Mouse (Mus musculus): ENCODE results near the gene Rbms3.

The Rbms3 gene

DNA sequence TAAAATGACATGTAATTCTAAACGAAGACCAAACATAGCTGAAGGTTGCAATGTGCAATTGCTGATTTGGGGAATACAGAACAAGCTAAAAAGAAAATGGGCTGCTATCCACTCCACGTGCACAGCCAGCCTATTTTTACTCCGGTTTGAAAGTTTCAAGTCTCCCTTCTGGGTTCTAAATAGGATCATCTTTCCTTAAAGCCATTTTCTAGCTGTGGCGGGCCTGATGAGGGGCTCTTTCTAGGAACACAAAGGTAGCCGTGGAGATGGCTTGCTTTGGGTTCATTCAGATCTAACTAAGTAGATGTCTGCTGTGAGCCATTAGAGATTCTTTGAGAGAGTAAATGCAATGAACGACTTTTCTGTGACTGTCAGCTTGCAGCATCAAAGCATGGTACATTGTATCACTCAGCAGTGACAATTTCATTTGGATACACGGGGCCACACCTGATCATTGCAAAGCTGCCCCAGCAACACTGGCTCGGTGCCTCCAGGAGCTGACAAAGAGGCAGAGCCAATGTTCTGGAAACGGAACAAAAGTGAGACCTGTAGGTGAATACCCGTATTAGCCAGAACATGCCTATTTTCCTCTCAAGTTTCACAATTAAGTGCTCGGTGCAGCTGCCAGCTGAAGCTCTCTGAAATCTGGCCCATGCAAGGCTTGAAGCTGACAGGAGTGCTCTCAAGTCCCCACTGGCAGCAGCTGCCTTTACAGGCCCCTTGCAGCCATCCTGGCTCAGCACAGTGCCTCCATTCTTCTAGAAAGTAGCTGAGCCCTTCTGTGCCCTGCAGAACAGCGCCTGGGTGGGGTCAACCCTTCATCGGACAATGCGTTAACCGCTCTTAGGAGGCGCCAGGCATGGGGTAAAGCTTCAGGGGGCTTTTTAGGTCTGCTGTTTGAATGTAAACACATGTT is 822.3 kb downstream of the Rbms3 start:
- no peak for DNase-seq

DNA sequence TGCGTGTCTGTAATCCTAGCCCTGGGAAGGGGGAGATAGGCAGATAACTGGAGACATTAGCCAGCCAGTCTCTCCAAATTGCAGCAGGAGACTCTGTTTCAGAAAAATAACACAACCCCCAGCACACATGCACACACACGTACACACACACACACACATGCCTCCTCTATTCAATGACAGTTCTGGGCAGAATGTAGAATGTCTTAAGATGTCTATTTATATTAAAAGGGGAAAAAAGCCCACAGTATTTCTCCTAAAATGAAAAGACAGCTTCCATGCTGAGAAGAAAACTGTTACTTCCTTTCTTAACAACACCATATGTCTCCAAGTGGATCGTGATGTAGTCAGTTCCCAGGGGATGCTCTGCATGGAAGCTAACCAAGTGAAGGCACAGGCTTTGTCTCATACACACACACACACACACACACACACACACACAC is 826.4 kb downstream of the Rbms3 start:
- no peak for DNase-seq

DNA sequence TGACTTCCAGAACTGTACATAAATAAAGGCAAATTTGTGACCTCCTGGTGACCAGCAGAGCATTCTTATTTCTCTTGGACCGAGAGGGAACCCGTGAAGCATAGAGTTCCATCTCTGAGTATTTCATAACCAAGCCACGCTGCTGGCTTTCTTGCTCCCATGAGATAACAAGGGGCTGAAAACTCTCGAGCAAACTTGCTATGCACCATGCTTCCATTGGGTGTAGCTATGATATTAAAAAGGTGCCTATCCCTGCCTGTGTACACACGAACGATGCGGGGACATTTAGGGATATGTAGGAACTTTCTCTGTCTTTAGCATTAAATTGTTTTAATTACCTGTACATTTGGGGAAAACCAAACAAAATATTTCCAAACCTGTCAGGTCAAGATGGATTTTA is 827.1 kb downstream of the Rbms3 start:
- DNase-seq = no peak

DNA sequence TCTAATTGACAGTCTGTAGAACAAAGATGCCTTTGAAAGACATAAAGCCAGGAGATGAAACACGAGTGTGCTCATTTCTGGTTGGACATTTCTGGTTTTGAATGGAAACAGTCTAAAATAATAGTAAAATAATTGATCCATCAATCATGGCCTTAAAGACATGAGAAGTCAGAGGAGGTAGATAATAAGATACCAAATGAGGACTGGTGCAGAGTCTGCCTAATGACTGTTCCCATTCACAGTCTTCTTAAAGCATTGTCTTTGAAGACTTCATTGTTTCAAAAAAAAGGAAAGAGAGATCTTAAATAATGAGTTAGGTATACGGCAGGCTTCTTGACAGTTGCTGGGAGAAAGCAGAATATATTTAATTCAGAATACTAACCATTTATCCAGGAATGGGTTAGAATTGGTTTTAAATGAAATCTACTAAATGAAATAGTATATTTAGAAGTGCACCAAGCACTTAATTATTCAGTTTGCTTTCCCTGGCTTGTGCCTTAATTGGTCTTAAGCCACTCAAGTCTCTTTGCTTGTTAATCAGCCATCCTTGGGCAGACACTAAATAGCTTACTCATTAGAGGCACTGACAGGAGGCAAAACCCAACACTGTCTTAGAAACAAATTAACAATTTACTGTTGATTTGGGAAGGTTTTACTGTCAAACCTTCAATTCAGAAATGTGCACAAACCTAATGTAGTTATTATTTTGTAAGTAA is 834.3 kb downstream of the Rbms3 start:
- no peak for DNase-seq

DNA sequence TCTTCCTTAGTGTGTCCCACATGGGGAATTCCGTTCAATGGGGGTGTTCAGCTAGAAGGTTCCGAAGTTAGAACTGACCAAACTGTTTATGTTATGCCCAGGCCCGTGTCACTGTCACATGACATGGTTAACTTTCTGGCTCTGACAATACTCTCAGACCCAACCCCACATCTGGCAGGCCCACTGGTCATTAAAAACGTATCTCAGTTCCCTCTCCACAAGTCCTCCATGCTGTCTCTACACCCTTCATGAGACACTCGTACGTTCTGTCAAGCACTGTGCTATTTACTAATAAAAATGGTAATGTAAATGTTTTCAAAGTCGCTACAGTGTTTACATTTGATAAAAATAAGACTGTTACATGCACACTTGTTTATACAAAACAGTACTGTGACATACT is 837.9 kb downstream of the Rbms3 start:
- no peak for DNase-seq

DNA sequence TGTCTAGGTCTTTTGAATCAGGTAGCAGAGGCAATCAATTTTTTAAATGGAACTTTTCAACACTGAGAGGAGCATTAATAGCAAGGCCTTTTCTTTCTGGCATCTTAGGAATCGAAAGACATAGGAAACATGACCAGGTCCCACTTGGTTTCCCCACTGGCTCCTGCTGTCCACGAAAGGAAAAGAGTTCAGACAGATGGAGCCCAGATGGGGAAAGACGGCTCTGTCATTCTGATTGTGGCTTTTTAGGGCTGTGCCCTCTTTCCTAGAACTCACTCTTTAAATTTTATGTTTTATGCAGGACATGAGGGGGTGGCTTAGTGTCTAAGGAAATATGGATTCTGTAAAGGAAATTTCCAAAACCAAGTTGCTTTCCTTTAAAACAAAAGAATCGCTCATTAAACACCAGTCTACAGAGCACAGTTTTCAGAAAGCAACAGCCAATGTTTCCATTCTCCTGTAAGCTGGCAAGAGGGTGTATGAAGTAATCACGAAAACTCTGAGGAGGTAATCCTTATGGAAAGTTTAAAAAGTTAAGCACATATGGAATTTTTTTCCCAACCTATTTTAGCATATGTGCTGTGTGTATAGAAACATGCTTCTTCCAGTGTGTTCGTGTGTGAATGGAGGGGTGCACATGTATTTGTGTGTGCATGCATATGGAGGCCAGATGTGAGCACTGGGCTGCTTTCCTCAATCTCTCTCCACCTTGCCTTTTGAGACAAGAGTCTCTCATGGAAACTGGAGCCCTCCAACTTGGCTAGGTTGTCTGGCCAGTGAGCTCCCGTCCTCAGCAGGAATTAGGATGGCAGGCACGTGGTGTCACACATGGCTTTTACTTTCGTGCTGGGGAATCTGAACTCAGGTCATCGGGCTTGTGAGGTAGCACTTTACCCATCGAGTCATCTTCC is 843.3 kb downstream of the Rbms3 start:
- DNase-seq = no peak

DNA sequence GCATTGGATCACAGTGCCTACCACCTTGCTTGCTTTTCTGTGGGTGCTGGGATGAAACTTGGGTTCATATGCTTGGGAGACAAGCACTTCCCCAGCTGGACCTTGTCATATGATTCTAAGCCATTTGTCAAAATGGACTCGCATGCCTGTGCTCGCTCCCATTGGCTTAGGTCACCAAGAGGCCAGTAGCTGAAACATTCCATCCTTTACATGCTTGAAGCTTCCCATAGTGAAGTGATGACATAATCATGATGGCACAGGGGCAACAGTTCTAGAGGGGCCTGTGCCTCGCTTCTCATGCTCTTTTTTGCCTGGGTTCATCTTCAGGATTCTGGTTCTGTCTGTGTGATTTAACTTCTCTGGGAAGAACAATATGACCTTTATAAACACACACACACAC is 857.9 kb downstream of the Rbms3 start:
- no peak for DNase-seq

DNA sequence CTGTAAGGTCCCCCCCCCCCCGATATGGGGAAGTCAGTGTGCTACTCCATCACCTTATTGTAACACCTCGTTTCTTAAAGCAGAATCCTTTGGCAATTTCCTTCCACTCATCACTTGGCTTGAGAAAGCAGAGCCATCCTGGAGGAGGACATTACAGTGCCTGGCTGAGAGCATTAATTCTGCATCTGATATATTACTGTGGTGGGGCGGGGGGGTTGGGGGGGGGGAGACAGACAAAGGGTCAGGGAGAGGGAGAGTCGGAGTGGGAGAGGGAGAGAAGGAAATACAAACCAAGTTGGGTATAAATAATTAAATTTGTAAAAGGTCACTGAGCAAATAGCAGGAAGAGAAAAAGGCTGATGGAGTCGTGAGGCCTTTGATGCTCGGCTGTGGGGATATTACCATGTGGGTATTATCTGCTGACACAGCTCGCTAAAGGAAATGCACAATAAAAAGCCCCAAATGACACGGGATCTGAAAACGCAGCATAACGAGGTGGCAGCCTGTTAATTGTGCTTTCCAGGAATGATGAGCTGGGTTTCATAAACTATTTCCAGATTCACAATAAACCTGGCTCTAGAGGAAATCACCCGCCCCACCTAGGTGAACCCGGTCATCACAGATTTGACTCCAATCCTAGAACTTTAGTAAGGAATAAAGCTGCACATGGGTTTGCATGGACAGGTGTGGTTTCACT is 860.2 kb downstream of the Rbms3 start:
- no peak for DNase-seq

DNA sequence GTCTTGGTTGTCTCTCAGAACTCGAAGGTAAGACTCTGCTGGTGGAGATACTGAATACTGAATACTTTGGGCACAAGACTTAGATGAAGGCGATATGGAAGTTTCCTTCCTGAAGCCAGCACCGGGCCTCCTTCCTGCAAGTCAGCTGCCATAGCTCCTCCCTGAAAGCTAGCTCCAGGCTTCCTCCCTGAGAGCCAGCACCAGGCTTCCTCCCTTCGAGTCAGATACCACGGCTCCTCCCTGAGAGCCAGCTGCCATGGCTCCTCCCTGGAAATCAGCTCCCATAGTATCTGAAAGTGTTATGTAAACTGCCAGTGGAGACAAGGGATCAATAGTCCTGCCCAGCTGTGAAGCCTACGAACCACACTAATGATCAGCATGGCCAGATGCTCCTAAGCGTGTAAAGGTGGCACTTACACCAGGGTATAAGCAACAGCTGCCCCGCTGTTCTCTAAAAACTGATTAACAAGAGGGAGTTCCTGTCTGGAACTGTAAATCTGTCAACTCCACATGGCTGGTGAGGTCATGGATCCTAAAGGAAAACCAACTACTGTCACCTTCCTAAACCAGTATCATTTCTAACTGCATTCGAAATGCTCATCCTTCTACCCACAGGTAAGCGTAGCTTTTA is 867.2 kb downstream of the Rbms3 start:
- peak; percentile 13 for DNase-seq

DNA sequence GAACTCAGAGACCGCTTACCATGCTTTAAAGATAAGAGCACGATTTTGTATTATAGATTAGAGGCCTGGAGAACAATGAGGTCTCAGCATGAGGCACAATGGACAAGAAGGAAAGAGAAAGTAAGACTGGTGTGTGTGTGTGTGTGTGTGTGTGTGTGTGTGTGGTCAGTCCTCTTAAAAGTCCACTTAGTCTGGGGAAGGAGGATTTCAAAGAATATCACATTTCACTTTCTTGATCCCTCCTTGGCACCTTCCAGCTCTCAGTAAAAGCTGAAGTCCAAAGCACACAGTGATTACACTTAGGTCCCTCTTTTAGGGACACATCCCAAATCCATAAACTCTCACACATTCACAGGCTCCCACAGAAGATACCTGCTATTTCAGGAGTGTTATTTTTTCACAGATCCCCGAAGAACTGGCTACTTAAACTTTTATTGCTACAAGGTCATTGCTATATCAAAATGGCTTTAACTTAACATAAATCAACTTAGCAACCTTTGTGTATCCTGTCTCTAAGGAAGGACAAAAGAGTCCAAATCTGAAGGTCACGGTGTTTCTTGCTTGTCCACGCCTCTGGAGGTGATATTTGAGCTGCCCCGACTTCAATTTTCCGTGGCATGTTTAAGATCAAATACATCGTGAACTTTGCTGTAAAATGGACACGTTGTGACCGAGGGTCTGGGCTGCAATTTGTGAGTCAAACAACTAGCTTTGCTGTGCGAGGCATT is 880.7 kb downstream of the Rbms3 start:
- no peak for DNase-seq

DNA sequence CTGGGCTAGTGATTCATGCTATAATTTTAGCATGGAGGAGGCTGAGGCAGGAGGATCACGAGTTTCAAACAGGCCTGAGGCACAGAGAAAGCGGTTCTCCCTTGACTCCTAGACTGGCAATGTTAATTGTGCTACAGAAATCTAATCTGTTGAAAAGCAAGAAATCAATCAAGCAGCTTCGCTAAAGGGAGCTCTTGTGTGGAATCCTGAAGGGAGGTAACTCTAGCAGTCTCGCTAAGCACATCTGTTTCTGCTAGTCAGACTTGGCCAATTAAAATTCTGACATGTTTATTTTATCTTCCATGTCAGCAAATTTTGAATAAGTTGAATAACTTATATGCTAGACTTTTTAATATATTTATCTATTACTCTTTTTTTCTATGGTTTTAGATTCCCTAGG is 881.4 kb downstream of the Rbms3 start:
- no peak for DNase-seq

DNA sequence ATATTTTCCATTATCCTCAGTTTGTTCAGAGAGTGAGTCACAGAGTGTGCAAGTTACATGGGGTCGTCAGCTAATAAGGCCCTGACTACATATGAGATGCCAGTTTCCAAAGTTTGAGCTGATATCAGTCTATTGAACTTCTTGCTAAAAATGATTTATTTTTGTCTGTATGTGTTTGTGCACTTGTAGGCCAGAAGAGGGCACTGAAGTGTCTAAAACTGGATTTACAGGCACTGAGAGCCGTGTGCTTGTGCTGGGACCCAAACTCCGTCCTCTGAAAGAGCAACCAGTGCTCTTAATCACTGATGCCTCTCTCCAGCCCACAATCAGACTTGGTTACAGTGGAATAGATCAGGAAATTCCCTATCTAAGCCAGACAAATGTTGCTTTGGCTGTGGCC is 882.8 kb downstream of the Rbms3 start:
- no peak for DNase-seq

DNA sequence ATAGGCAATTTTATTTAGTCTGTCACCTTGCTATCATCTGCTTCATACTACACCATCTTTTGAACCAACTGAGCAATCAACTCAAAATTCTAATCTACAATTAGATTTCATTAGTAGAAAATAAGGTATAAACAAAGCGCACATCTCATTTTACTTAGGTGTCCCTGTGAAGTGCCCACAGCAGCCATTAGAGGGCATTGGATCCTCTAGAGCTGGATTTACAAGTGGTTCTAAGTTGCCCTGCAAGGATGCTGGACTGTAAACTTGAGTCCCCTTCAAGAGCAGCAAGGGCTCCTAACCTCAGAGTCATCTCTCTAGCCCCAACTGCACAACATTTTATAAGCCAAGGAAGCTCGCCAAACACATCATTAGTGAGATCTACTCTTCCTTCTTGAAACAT is 891.9 kb downstream of the Rbms3 start:
- no peak for DNase-seq

DNA sequence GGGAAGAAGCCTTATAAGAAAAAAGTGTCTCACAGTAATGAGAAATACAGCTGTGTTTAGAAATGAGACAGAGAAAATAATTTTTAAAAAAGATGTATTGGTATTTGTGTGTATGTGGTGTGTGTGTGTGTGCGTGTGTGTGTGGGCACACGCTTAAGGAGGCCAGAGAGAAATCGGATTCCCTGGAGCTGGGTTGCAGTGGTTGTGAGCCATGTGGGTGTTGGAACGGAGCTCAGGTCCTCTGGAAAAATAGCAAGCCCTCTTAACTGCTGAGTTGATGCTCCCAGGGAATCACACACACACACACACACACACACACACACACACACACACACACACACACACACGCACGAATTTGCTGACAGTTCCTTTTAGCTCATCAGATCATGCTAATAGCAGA is 900.5 kb downstream of the Rbms3 start:
- no peak for DNase-seq

DNA sequence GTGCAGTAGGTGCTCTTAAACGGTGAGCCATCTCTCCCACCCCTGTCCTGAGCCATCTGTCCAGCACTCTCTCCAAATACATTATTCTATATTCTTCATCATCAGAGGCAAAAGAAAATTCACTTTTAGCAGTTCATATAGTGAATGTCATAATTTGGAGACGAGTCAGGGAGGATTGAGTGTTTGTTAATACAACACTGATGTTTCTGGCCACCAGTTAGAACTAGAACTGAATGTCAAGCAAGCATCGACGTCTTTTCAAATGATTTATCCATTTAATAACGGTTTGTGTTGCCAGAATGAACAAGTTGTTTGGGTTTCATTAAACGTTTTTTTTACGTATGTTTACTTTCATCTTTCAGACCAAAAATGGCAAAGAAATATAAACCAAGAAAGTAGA is 901.1 kb downstream of the Rbms3 start:
- no peak for DNase-seq

DNA sequence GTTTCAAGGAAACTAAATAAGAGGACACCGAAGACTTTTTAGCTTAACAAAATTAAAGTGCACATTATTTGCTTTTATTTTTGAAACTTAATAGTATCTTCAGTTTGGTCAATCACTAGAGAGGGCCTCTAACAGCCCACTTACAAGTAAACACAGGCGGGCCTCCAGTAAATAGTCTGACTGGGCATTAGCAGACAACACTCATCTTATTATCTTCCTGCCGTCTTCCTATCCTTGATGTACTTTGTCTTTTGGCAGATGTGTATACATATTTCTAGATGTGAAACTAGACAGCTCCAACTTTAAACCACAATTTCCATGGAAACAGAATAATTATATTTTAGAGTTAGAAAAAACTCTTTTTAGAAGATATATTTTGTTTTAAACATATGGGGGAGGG is 901.6 kb downstream of the Rbms3 start:
- no peak for DNase-seq

DNA sequence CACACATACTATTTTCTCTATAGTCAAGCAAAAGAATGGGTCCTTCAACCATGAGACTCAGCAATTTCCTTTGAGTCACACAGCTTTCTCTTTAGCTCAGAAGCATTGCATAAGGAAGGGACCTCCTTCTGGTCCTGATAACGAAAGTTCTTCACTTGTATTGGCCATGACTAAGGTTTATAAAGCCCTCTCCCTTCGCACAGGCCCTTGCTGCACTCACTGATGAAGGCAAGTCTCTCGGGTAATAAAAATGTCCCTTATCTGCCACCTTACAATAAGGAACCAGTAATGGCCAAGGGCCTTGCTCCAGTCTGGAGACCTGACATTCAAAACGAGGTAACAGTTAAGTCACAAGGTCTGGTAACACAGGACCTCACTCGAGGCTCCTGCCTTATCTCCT is 905.1 kb downstream of the Rbms3 start:
- DNase-seq = no peak

DNA sequence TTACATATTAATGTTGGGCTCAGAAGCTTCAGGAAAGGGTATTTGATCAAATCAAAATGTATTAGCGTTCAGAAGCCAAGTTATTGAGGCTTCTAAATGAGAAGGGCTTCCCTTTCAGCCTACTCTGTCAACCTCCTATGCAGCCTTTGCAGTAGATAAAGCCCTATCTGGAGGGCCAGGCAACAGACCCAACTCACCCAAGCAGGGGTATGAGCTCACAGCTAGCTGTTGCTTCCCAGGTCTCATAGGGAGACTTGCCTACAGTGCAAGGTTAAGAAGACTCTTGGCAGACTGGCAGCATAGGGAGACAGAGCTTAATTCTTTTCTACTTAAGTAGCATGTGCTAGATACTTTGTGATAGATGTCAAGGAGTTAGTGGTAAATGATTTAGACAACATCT is 926.6 kb downstream of the Rbms3 start:
- no peak for DNase-seq

DNA sequence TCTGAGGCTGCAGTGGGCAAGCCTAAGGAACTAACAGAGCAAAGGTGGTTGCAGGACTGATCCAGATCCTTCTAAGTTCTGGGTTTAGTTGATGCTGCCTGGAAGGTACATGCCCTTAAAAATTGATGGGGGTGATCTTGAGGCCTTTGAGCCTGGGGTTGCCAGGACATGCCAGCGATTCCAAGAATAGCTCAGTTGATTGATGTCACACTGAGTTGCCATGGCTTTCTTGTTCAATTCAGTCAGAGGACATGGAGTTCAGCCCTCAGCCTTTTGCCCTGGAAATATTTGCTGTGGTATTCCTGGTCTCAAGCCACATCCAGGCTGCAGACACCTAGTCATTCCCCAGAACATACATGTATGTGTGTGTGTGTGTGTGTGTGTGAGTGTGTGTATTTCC is 927.1 kb downstream of the Rbms3 start:
- DNase-seq = peak; percentile 2

DNA sequence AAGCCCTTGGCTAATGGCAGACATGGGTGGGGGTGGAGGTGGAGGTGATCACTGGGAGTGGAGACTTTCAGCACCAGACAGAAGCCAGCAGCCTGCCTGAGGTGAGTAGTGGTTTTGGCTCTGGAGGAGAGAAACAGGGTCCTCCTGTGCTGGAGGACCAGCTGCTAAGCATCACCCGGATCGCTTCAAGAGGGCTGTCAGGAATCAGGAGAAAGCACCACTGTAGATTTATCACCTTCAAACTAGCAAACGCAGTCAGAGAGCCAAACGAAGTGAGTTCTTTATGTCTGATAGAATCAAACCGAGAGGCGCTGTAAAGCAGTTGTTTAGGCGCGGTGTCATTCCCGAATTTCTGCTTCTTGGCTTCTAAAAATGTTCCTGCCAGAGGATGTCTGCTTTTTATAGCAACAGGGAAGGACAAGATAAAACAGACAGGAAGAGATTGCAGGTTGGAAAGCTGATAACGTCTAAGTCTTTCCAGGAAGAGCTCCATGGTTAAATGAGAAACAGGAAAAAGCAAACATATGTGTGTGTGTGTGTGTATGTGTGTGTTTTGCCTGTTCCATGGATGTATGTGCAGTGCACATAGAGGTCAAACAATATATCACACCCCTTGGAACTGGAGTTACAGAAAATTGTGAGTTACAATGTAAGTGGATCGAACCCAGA is 928.1 kb downstream of the Rbms3 start:
- DNase-seq = no peak

DNA sequence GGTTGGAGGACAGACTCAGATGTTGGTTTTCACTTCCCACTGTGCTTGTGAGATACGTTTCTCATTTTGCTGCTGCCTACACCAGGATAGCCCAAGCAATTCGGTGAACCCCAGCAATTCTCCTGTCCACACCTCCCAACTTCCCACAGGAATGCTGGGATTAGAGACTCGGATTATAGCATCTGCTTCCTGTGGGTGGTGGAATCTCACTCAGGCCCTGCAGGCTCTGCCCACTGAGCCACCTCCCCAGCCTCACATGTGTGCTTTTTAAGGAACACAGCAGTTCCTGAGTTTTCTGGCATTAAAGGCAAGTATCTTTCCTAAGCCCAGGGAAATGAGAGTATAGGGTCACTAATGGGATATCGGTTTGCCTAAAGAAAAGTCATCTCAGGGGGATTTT is 941.1 kb downstream of the Rbms3 start:
- no peak for DNase-seq
